Mouse (Mus musculus) neural tube, postnatal 0 days (tissue): Measurements from ENCODE around the gene Gm17535. TPM values are rescaled to one million over a fixed set of nuclear protein-coding genes. Genes with fewer than 3 reads are reported as not detected.

Experiments used
- microRNA-seq: library from miRNA; unstranded; fragments of <30 nt; microRNA quantifications from one replicate; pipeline ENCODE4, GENCODE M21; 2016
- polyA plus RNA-seq: library from polyadenylated mRNA; unstranded; fragments of >200 nt; fragmentation: Nextera tagmentation; extraction: Ambion mirVana; gene quantifications from 2 replicates; pipeline ENCODE4 v1.2.1, GENCODE M21; 2015

Gene Gm17535
- not detected in 2 replicates for polyA plus RNA-seq

GRCm38 (mm10) chr9:3034299-3034698, at the start of gene Gm17535:
TSS of gene Gm17535 (plus strand) at chr9:3034599.

DNA sequence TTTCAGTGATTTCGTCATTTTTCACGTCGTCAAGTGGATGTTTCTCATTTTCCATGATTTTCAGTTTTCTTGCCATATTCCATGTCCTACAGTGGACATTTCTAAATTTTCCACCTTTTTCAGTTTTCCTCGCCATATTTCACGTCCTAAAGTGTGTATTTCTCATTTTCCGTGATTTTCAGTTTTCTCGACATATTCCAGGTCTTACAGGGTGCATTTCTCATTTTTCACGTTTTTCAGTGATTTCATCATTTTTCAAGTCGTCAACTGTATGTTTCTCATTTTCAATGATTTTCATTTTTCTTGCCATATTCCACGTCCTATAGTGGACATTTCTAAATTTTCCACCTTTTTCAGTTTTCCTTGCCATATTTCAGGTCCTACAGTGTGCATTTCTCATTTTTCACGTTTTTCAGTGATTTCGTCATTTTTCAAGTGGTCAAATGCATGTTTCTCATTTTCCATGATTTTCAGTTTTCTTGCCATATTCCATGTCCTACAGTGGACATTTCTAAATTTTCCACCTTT, 33.9 kb upstream of the Gm17535 start, which contains the start of gene Gm10722:
TSS of gene Gm10722 (plus strand) at position 478 of the 528 bp plus-strand sequence.

DNA sequence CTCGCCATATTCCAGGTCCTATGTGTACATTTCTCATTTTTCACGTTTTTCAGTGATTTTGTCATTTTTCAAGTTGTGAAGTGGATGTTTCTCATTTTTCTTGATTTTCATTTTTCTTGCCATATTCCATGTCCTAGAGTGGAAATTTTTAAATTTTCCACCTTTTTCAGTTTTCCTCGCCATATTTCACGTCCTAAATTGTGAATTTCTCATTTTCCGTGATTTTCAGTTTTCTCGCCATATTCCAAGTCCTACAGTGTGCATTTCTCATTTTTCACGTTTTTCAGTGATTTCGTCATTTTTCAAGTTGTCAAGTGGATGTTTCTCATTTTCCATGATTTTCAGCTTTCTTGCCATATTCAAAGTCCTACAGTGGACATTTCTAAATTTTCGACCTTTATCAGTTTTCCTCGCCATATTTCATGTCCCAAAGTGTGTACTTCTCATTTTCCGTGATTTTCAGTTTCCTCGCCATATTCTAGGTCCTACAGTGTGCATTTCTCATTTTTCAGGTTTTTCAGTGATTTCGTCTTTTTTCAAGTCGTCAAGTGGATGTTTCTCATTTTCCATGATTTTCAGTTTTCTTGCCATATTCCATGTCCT, 31.5 kb upstream of the Gm17535 start, which contains the start of gene Gm11168:
TSS of gene Gm11168 (plus strand) at position 553 of the 603 bp plus-strand sequence.

DNA sequence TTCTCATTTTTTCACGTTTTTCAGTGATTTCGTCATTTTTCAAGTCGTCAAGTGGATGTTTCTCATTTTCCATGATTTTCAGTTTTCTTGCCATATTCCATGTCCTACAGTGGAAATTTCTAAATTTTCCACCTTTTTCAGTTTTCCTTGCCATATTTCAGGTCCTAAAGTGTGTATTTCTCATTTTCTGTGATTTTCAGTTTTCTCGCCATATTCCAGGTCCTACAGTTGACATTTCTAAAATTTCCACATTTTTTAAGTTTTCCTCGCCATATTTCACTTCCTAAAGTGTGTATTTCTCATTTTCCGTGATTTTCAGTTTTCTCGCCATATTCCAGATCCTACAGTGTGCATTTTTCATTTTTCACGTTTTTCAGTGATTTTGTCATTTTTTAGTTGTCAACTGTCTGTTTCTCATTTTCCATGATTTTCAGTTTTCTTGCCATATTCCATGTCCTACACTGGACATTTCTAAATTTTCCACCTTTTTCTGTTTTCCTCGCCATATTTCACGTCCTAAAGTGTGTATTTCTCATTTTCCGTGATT, 21.6 kb upstream of the Gm17535 start, which contains the start of gene Gm10721:
TSS of gene Gm10721 (plus strand) at position 408 of the 547 bp plus-strand sequence.

GRCm38 (mm10) chr9:3015354-3015753, 19.0 kb upstream of the Gm17535 start, which contains the start of gene Gm10720:
TSS of gene Gm10720 (plus strand) at chr9:3015654.

DNA sequence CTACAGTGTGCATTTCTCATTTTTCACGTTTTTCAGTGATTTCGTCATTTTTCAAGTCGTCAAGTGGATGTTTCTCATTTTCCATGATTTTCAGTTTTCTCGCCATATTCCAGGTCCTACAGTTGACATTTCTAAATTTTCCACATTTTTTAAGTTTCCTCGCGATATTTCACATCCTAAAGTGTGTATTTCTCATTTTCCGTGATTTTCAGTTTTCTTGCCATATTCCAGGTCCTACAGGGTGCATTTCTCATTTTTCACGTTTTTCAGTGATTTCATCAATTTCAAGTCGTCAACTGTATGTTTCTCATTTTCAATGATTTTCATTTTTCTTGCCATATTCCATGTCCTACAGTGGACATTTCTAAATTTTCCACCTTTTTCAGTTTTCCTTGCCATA, 17.3 kb upstream of the Gm17535 start, which contains the start of gene Gm10719:
TSS of gene Gm10719 (plus strand) at position 301 of the 400 bp plus-strand sequence.

DNA sequence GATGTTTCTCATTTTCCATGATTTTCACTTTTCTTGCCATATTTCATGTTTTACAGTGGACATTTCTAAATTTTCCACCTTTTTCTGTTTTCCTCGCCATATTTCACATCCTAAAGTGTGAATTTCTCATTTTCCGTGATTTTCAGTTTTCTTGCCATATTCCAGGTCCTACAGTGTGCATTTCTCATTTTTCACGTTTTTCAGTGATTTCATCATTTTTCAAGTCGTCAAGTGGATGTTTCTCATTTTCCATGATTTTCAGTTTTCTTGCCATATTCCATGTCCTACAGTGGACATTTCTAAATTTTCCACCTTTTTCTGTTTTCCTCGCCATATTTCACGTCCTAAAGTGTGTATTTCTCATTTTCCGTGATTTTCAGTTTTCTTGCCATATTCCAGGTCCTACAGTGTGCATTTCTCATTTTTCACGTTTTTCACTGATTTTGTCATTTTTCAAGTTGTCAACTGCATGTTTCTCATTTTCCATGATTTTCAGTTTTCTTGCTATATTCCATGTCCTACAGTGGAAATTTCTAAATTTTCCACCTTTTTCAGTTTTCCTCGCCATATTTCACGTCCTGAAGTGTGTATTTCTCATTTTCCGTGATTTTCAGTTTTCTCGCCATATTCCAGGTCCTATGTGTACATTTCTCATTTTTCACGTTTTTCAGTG, 11.0 kb upstream of the Gm17535 start, which contains the start of gene Gm10718:
TSS of gene Gm10718 (plus strand) at position 236 of the 673 bp plus-strand sequence.

GRCm38 (mm10) chr9:3024912-3025467, 9.4 kb upstream of the Gm17535 start, which contains the start of gene Gm10717:
TSS of gene Gm10717 (plus strand) at chr9:3025417.

DNA sequence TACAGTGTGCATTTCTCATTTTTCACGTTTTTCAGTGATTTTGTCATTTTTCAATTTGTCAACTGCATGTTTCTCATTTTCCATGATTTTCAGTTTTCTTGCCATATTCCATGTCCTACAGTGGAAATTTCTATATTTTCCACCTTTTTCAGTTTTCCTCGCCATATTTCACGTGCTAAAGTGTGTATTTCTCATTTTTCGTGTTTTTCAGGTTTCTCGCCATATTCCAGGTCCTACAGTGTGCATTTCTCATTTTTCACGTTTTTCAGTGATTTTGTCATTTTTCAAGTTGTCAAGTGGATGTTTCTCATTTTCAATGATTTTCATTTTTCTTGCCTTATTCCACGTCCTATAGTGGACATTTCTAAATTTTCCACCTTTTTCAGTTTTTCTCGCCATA, 2.2 kb downstream of the Gm17535 start, which contains the start of gene Gm10715:
TSS of gene Gm10715 (plus strand) at position 301 of the 400 bp plus-strand sequence.

Small RNA genes lying within 50 kb of the gene (microRNA-seq; reads per million reads assigned to microRNA genes)
- gene Mir101c: not detected

Other genes with a start within 250 kb of the Gm17535 start
- not detected in 2 replicates for gene Gm10722, start 33.7 kb upstream of the Gm17535 start, polyA plus RNA-seq
- not detected in 2 replicates for gene Gm11168, start 31.3 kb upstream of the Gm17535 start, polyA plus RNA-seq
- gene Gm10721, start 21.5 kb upstream of the Gm17535 start, polyA plus RNA-seq: not detected in 2 replicates
- gene Gm10720, start 18.9 kb upstream of the Gm17535 start, polyA plus RNA-seq: not detected in 2 replicates
- 0.38 TPM in 1 of 2 replicates, not detected in the other for gene Gm10719, start 17.2 kb upstream of the Gm17535 start, polyA plus RNA-seq
- gene Gm10718, start 11.1 kb upstream of the Gm17535 start, polyA plus RNA-seq: 0.36 TPM in 1 of 2 replicates, not detected in the other
- gene Gm10717, start 9.2 kb upstream of the Gm17535 start, polyA plus RNA-seq: 0.41 TPM in 1 of 2 replicates, not detected in the other
- gene Gm10715, start 2.3 kb downstream of the Gm17535 start, polyA plus RNA-seq: not detected in 2 replicates